Mouse (Mus musculus): ENCODE results near the gene Nedd4.

Gene Nedd4

DNA sequence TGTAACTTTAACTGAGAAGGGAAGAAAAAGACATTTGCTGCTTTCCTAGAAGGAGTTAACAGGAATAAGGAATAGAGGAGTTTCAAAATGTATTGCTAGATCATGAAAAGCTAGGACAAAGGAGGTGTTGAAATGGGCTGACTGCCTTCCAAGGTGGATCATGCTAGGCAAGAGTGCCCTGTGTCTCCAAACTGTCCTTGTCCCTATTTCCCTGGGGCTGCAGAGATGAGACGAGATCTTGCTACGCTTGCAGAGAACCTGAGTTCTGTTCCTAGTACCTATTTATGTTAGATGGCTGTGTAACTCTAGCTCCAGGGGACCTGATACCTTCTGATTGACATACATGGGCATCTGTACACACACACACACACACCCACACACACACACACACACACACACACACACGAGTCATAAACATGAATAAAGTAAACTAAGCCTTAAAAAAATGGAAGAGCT, 13.6 kb downstream of the Nedd4 start:
- no peak for DNase-seq (ENCODE audit: extremely low spot score, low read depth, low spot score)

DNA sequence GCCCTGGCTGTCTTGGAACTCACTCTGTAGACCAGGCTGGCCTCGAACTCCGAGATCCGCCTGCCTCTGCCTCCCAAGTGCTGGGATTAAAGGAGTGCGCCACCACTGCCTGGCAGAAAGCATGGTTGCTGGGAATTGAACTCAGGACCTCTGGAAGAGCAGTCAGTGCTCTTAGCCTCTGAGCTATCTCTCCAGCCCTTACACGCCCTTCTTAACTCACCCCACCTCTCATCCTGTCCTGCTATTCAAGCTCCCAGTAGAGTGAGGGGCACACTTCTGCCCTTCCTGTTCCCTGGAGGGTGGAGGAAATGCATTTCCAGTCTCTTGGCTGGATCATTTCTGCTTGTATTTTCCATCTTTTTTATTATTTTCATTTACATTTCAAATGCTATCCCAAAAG, 15.5 kb downstream of the Nedd4 start:
- no peak for DNase-seq (ENCODE audit: extremely low spot score, low read depth, low spot score)

GRCm38 (mm10) chr9:72678771-72679170, 16.6 kb downstream of the Nedd4 start:
- no peak for DNase-seq (ENCODE audit: extremely low spot score, low read depth, low spot score)

GRCm38 (mm10) chr9:72681652-72682228, 19.6 kb downstream of the Nedd4 start:
- DNase-seq (ENCODE audit: extremely low spot score, low read depth, low spot score): no peak

DNA sequence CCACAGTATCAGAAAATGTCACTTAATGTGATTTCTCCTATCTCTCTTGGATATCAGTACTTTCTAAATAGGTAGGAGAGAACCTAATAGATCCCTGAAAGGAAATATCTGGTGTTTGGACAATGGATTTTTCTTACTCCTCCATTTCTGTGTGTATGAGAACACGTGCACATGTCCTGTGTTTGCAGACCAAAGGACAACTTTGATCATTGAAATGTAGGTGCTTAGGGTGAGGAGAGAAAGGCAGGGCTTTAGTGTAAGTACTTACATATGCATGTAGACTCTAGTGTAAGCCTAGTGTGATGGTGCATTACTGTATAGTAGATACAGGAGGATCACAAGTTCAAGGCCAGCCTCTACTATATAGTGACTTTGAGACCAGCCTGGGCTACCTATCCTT, 21.1 kb downstream of the Nedd4 start:
- DNase-seq (ENCODE audit: extremely low spot score, low read depth, low spot score): no peak

DNA sequence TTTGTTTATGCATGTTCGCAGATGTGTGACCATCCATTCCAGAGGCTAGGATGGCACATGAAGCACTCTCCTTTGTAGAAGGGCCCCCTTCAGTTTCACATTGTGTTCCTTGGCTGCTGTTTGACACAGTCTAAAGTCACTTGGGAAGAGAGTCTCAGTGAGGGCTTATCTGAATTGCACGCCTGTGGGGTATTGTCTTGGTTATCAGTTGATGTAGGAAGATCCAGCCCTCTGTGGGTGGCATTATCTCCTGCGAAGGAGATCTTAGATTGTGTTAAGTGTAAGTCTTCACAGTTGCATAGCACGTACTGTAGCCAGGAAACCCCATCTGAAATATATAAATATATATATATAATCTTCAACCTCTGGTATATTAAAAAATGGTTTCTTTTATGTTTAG, 23.1 kb downstream of the Nedd4 start:
- no peak for DNase-seq (ENCODE audit: extremely low spot score, low read depth, low spot score)

GRCm38 (mm10) chr9:72686506-72686905, 24.4 kb downstream of the Nedd4 start:
- no peak for DNase-seq (ENCODE audit: extremely low spot score, low read depth, low spot score)

- DNase-seq (ENCODE audit: extremely low spot score, low read depth, low spot score): no peak
Observed at GRCm38 (mm10) chr9:72689522-72689921, 27.4 kb downstream of the Nedd4 start.

DNA sequence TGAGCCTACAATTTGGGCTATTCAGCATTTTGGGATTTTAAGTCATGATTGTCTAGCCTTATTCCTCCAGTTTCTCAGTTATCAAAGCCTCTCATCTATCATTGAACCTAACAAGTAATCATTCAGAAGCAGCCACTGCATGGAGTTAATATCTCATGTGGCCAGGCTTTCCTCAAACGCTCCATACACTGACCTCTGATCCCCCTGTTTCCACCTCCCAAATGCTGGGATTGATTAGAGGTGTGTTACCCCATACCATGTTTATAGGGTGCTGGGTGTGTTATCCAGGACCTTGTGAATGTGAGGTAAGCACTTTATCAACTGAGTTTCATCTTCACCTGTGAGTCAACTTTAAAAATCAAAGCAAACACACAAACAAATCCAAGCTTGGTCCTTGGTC, 28.7 kb downstream of the Nedd4 start:
- no peak for DNase-seq (ENCODE audit: extremely low spot score, low read depth, low spot score)

DNA sequence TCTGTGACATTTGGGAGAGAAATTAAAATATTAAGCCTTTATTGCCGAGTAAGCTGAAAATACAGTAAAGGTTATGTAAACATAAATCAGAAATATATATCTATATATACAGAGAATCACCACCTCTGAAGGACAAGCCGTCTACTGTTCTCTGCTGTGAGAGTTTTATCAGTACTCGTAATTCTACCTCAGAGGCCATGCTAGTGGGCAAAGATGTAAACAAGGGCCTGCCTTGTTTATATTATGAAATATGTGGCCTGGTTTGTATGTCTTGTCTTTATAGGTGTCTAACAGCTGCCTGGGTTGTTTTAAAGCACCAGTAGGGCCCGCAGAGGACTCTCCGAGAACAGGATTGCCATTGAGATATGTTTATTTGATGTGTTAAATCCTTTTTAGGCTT, 29.8 kb downstream of the Nedd4 start:
- no peak for DNase-seq (ENCODE audit: extremely low spot score, low read depth, low spot score)

- DNase-seq (ENCODE audit: extremely low spot score, low read depth, low spot score): no peak
Observed at GRCm38 (mm10) chr9:72693081-72693696, 31.0 kb downstream of the Nedd4 start.

GRCm38 (mm10) chr9:72693861-72694260, 31.7 kb downstream of the Nedd4 start:
- DNase-seq (ENCODE audit: extremely low spot score, low read depth, low spot score): no peak

- DNase-seq (ENCODE audit: extremely low spot score, low read depth, low spot score): no peak
Observed at GRCm38 (mm10) chr9:72696508-72696907, 34.4 kb downstream of the Nedd4 start.

DNA sequence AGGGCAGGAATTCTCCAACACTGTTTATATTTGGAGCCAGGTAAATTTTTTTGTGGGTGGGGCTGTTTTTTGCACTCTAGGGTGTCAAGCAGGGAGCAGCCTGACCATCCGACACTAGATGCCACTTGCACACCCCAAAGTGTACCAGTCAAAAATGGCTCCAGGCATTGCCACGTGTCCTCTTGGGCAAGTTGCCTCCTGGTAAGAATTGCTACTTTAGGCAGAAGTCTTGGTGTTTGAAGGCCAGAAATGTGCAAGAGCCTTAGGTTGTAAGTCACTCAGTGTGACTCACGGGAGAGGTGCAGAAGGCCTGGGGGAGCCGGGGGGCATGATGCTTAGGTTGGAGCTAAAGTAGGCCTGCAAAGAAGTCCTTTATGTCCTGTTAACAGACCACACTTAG, 35.6 kb downstream of the Nedd4 start:
- no peak for DNase-seq (ENCODE audit: extremely low spot score, low read depth, low spot score)

GRCm38 (mm10) chr9:72699702-72700101, 37.6 kb downstream of the Nedd4 start:
- no peak for DNase-seq (ENCODE audit: extremely low spot score, low read depth, low spot score)

GRCm38 (mm10) chr9:72701441-72701840, 39.3 kb downstream of the Nedd4 start:
- no peak for DNase-seq (ENCODE audit: extremely low spot score, low read depth, low spot score)

DNA sequence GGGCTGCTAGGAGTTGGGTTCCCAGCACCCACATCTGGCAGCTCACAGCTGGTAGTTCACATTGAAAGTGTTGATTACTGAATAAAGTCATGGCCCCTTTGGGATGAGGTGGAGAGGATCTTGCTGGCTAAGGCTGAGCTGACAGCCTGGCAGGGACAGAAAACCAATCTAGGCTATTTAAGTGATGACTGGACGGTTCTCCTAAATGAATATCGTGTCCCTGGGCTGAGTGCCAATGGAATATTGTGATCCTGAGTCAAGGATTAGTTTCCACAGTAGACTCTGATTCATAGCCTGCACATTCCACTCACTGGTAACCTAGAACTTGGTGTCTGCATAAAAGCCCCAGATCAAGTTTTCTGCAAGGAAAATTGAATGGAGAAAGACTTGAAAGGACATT, 39.9 kb downstream of the Nedd4 start:
- DNase-seq (ENCODE audit: extremely low spot score, low read depth, low spot score): no peak

DNA sequence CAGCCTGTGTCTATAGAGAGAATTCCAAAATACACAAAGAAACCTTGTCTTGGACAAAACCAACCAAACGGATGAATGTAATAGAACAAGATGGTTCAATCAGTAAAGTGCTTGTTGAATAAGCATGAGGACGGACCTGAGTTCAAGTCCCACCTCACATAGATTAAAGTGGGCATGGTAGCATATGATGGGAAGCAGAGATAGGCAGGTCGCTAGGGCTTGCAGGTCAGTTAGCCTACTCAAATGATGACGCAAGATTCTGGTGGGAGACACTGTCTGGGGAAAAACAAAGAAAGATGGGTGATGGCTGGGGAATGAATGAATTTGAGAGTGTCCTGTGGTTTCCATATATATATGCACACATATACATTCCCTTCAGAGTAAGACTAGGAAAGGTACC, 41.0 kb downstream of the Nedd4 start:
- DNase-seq (ENCODE audit: extremely low spot score, low read depth, low spot score): no peak

DNA sequence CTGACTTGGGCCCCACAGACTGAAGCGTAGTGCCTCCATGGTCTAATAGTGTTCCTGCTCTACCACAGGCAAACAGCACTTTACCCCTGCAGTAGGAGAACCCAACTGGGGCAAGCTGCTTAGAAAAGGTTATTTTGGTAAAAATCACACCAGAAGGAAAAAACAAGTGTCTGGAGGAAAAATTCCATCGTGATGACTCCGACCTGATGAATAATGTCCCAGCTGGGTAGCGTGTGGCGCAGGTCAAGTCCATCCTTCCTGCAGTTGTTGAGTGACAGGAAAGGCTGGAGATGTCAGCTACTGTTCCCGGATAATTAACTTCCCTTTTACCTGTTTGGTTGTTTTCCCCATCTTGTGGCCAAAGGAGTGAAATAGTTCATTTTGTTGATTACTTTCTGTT, 41.6 kb downstream of the Nedd4 start:
- DNase-seq (ENCODE audit: extremely low spot score, low read depth, low spot score): no peak

GRCm38 (mm10) chr9:72705270-72705669, 43.1 kb downstream of the Nedd4 start:
- DNase-seq (ENCODE audit: extremely low spot score, low read depth, low spot score): no peak

DNA sequence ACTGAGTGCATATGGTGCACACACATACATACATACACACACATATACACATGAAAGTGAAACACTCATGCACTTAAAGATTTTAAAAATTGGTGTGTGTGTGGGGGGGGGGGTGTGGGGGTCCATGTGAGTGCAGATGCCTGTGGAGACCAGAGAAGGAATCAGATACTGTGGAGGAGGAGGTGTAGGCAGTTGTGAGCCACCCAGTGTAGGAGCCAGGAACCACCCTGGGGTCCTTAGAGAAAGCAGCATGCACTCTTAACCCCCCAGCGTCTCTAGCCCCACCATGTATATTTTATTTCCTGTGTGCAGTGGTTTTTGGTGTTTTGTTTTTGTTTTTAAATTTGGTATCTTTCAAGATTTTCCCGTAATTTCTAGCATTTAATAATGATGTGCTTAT, 45.9 kb downstream of the Nedd4 start:
- DNase-seq (ENCODE audit: extremely low spot score, low read depth, low spot score): no peak

DNA sequence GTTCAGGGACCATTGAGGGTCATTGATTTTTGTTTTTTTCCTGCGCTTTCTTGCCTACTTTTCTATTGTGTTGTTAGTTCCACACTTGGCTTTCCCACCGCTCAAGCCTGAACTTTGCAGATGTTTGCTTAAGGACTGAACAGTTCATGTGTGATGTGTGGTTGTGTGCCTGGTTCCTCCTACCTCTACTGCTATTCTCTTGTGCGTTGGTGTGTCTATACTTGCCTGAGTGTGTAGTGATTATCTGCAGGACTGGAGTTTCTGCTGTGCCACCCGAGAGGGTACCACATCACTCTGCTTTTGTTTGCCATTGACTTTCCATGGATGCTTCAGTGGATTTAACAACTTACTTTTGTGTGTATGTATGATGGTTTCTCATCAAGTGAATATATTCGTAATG, 46.5 kb downstream of the Nedd4 start:
- DNase-seq (ENCODE audit: extremely low spot score, low read depth, low spot score): no peak

- no peak for DNase-seq (ENCODE audit: extremely low spot score, low read depth, low spot score)
Observed at GRCm38 (mm10) chr9:72710060-72710459, 47.9 kb downstream of the Nedd4 start.
